Mouse (Mus musculus) layer of hippocampus, postnatal 14 days (tissue): ENCODE measurements at regions not wholly inside any gene's neighbourhood (a gene's known extent, or its start where the extent isn't known, plus 50 kb on each side); places are given as distances from the start of the nearest gene placed in this dataset.
"Not testable (repeated sequence)": the region's sequence is repeated elsewhere in the genome, so short reads cannot be mapped to it uniquely, and the experiment has no call there.

Experiments
- DNase-seq, 2 experiments: peaks; one replicate each; pipeline ENCODE4 v3.0.0; 2021 to 2022; ENCODE audit warnings: low spot score in 2 of 2, mixed read lengths in 1 of 2

DNA sequence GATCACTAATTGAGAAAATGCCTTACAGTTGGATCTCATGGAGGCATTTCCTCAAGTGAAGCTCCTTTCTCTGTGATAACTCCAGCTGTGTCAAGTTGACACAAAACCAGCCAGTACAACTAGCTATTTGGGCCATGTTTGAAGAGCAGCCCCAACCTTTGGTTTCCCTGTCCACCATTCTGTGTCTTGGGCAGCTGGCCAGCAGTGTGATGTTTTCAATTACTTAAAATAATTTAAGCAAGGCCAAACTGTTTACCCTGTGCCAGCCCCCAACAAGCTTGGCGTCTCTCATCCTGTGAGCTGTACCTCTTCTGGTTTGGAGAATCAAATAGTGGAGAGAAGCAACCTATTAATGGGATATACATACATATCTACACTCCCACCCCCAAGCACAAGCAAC lies 122.4 kb upstream of the Slc1a3 start:
- DNase-seq: no peak

DNA sequence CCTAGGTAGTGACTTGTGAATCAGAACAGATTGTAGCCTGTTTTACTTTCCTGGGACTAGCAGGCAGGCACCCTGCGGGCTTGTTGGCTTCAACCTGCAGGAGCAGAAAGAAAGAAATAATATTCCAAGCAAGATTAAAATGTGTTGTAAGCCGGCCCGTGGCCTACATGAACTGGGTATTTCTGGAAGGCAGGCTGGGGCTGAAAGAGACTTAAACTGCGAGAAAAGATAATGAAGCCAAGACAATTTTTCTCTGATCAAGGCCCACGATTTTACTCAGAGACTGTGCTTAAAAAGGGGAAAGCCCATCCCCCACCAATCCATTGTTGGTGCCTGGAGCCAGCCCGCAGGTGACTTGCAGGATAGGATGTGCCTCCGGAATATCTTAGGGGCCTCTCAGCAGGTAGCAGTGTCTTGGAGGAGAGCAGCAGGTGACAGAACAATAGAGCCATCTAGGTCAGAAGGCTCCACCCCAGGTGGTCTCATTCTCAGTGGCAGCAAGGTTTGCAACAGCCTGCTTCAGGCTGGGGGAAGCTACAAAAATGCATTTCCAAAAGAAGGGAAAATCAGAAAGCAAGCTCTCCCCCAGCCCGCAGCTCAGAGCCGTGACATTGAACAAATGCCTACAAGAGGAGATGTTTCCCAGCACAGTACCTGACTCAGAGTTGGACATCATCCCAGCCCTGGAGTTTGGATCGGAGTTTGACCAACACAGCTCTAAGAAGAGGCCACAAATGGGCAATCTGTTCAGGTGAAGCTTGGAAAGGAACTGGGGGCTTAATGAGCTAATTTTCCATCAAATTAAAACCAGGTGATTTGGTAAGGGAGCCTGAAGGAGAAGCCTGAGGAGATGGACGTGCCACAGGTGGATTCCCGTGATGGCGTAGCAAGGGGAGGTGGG lies 121.4 kb upstream of the Slc1a3 start:
- DNase-seq: no peak

DNA sequence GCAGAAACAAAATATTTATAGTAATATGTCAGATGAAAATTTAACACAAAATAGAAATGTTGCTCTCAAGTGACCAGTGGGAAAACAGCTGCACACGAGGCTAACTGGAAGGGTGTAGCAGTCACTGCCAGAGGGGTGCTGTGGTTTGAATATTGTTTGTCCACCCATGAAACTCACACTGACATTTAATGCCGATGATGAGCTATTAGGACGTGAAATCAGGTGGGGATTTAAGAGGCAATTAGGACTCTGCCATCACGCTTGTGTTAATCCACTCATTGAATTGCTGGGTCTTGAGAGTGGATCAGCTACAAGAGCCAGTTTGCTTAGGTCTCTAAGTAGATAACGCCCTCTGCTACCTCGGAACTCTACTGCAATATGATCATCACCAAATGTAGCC lies 114.3 kb upstream of the Slc1a3 start:
- no peak for DNase-seq

DNA sequence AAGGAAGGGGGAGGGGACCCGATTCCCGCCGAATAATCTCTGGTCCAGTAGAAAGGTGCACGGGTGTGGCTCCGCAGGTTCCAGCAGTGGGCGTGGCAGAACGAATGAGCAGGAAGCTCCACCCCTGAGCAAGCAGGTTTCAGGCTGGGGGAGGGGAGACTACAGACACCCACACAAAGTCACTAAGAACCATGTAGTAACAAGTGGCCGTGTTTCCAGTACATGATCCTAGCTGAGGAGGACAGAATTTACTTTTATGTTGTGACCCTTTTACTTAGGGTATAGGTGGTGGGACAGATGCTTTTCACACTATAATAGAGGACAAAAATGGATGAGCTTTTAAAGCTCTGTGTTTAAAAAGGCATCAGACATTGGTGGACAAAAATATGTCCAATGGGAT lies 112.2 kb upstream of the Slc1a3 start:
- DNase-seq: not testable (repeated sequence)

DNA sequence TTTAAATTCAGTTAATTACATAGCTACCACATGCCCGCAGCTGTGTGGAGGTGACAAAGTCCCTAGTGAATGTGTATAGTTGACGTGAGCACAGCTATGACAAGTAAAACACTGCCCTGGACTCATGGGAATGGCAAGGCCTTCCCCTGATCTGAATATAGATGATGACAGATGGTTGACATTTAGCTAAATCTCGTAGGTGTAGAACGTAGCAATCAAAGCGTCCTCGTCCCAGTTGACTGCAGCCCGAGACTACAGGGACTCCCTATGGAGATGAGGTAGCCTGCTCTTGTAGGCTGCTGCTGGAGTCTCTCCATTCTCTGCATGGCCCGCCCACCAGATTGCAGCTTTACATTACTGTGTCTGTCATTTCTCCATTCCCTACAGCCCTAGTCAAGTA lies 107.0 kb upstream of the Slc1a3 start:
- DNase-seq: no peak

DNA sequence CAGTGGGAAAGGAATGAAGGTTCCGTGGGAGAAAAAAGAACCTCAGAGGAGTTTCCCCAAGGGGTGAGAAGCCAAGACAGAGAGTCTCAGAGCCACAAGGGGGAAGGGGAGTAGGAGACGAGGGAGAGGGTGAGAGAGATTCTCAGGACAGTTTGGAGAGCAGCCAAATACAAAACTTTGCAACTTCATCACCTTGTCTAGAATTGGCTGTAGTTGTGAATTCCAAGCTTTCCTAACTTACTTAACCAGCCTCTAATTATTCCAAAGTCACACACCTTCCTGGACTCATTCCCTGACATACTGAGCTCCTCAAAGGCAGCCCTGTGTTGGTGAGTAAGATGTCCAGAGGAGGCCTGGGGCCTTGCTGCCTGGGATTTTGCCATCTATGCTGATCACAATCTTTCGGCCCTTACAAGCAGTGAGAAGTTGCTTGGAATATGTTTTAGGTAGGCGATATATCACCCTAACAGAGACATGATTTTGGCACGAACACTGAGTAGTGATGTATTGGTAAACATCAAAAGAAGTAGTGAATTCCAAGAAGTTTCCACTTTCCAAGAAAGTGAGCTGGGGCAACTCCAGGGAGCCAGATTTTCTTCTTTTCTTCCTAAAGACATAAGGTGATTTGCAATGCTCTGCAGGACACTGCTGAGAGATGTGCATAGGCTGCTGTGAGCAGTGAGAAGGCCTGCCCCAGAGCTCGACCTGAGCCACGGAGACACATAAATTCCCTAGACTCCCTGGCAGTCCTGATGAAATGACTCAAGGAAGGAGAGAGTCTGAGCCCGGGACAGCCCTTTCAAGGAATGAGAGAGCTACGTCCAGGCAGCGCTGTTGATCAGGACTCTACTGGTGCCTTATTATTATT lies 106.2 kb upstream of the Slc1a3 start:
- no peak for DNase-seq

DNA sequence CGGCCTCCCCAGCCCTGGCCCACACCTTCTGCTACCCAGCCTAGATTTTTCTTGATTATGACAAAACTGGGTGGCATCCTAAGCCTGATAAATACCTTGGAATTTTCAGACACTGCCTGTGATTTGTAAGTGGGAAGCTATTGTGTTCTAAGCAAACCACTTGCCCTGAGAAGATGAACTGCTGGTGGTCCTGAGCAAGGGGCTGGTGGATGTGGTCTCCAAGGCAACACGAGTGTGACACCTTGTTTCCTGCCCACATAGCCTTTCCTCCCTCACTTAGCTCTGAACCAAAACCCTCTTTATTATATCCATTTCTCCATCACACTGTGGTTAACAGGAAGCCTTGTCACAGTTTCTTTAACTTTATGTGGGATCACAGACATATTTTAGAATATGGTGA lies 105.4 kb upstream of the Slc1a3 start:
- DNase-seq: no peak

DNA sequence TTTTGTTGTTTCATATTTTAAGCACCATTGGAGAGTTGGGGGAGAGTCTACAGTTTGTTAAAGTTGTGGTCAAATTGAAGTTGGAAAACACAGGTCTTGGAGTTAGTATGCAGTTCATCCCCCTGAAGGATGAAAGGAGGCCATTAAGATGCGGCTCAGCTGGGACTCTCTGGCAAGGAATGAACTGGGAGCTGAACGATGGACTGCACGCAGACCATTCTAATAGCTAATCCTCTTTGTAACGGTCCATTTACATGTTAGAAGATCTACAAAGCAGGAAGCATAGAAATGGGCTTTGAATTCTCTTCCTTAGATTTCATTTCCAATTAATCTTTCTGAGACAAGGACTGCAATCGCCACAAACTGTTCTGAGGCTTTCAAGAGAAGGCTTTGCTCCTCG lies 104.7 kb upstream of the Slc1a3 start:
- peak in 1 of 2 experiments; percentile 67 for DNase-seq

DNA sequence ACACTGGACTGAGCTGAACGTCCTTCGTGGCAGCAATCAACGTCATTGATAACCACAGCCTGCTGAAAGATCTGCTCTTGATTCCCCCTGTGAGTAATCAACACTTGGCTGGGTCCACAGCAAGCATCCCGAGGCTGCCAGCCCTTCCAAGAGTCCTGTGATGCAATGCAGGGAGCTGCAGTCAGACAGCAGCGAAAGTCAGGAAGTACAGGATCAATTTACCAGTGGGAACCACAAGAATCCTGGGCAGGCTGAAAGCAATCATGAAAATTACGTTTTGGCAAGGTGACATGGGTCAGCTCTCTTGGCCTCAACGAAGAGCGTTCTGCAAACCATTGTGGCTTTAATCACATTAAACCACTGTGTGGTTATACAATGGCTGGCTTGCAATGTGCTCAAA lies 95.8 kb upstream of the Slc1a3 start:
- DNase-seq: no peak

DNA sequence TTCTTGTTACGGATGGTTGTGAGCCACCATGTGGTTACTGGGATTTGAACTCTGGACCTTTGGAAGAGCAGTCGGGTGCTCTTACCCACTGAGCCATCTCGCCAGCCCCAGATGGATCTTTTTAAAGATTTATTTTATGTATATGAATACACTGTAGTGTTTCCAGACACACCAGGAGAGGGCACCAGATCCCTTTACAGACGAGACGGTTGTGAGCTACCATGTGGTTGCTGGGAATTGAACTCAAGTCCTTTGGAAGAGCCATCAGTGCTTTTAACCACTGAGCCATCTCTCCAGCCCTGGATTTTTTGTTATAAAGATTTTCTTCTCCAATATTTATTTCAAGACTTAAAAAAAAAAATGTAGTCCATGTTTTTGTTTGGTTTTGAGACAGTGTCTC lies 95.0 kb upstream of the Slc1a3 start:
- DNase-seq: not testable (repeated sequence)

DNA sequence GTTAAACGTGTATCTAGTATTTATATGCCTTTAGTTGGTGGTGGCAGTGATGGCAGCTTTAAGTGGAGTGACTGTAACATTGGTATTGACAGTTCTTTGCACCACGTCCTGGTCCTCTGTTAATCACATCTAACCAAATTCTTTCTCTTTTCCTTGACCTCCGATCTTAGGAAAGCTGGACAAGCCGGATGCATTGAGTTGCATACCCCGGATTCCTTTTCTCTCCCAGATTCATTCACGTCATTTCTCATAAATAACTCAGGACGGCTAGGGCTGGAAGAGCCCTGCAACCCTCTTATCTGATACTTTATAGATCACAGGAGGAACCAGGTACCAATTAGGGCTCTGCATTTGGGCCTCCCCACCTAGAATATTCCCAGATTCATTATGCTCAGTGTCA lies 91.5 kb upstream of the Slc1a3 start:
- no peak for DNase-seq

DNA sequence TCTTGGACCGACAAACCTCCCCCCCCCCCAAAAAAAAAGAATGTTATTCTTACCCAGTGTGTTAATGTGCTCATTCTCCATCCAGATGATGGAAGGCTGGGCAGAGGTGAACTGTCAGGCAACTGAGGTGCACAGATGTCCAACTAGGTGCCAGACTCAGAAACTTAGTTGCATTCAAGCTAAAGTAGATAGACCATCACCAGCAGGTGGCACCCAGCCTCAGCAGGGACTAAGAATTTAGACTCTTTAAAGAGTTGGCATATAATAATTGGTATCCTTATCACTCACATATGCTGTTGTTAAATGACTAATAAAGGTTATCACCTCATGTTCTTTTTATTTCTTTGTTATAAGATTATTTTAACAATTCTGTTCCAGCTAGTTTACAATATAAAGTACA lies 86.5 kb upstream of the Slc1a3 start:
- DNase-seq: no peak

DNA sequence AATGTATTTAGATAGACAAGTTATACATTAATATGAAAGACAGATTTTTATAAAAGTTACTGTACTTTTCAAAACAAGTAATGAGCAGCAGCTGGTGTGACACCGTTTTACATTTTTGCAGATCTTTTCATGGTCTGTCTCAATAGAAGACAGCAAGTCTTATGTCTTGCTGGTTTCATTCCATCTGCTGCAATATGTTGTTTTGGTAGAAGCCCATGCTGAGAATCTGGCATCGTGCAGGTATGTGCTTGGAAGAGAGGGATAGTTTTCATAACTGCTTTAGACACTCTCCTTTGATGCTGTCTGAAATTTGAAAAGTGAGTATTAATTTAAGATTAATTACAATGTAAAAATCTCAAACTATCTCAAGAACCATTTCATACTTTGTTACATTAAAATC lies 81.5 kb upstream of the Slc1a3 start:
- no peak for DNase-seq

DNA sequence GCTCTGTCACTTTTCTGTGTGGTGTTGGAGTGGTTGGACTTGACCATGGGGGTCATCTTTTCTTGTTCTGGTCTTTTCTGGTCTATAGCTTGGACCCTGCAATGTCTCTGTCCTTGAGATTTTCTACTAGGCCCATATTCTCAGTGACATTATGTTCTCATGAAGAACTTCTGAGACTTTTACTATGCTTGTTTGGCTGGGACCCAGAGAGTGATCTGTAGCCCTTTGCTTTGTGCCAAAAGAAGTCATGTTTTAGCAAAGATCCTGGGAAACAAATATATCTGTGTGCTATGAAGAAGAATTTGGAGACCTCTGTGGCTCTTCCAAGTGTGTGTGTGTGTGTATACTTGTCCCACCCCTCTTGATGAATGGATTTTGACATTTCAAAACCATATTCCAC lies 79.4 kb upstream of the Slc1a3 start:
- DNase-seq: no peak

DNA sequence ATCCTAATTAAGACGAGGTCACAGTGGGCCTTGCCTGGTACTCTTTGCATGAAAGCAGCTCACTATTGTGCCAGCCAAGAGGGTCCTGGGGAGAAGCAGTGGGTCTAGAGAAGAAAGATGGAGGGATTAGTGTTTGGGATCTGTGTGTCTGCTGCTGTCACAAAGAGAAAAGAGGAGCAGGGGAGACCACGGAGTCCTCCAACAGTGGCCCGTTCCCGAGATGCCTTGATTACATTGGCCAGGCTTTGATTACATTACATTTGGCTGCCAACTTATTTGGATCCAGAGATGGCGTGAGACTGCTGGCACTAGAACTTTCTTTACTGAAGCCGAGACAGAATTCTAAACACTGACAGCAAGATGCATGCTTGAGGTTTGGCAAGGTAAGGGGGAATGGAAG lies 78.4 kb upstream of the Slc1a3 start:
- DNase-seq: no peak

DNA sequence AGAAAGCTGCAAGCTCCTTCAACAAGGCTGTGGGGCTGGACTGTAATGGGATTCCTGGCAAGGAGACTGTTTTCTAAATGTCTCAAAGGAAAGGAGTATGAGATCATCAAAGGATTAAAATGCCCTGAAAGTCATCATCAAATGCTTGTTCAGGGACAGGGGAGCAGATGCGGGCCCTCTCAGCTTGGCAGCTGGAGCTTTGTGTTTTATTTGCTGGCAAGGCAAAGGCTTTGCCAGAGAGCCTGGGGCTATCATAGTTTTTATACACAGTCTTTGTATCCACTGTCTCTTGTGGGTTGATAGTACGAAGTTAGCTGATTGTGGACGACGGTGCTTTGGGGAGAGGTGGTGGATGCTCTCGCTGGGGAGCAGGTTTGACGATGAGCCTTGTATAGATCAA lies 75.0 kb upstream of the Slc1a3 start:
- no peak for DNase-seq

DNA sequence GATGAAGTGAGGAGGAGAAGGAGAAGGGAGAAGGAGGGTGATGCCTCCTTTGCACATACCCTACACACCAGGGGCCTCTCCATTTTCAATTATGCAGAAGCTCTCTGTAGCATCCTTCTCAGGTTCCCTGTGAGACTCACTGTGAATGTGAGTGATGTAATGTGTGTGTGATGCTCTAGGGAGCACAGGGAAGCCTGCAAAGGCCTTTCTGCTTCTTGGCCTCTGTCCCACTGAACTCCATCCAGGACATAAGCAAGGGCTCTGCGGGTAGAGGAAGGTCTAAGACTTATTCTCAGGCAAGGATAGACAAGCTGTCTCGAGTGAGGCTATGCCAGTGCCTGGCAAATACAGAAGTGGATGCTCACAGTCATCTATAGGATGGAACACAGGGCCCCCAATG lies 73.0 kb upstream of the Slc1a3 start:
- DNase-seq: no peak

DNA sequence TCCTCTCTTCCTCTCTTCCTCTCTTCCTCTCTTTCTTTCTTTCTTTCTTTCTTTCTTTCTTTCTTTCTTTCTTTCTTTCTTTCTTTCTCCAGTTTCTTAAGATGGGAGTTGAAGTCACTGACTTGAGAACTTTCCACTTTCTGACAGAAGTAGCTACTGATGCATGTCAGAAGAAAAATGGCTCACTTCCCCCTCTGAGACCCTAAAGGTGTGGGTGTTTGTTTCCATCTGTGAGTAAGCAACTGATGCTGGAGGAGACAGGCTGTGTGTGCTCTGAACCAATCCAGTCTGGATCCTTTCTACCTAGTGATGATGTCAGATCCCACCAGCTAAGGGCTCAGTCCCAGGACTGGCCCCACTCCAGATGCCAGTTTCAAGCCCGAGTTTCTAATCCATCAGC lies 72.5 kb upstream of the Slc1a3 start:
- DNase-seq: no peak

DNA sequence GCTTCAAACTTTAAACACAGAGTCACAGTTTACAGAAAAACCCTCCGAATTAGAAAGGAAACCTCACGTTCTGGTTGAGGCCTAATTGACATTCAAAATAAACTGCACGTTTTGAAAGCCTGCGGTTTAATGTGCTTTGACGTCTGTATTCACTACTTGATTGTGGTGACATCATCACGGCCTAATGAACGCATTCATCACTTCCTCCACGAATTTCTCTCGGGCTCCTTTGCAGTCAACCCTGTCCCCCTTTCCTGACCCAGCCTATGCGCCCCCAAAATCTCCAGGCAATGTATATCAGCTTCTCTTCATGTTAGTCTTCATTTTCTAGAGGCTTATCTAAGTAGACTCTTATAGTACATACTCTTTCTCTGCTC lies 71.6 kb upstream of the Slc1a3 start:
- no peak for DNase-seq

DNA sequence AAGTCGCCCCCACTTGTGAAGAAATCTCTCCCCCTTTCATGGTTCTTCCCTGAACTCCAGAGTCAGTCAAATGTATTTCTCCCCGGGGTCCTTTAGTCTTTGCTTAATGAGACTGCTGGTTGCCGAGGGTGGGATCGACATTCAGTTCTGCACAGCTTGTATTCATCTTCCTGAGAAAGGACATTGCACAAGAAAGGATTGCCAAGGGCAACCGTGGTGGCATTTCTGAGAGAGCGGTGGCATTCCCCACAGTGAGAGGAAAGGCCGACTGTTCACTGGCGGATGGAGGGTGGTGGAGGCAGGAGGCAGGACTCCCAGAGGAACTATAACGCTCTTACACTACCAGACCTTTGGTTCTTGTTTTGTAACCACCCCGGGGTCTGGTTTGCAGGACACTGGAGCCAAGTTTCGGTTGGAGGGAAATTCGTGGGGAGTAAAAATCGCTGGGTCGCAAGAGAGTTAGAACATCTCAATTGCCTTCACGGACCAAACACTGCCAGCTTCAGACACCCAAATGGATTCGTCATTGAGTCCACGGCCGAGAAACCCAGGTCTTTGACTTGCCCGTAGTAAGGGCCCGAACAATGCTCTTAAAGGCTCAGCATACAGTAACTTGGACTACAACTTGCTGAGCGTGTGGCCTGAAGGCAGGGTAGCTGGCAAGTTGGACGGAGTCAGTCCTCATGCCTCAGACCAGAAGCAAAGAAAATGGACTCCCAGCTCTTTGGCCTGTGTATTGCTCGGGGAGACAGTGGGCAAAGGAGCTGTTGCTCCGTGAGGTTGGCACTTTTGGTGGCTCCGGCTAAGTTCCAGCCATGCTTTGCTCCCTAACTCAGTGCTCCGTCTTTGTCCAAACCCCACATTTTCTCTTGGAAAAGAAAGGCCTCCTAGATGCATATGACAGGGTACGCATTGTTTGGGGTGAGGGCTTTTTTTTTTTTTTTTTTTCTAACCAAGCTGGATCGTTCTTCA lies 70.9 kb upstream of the Slc1a3 start:
- DNase-seq: peak; percentile 38 to 80

DNA sequence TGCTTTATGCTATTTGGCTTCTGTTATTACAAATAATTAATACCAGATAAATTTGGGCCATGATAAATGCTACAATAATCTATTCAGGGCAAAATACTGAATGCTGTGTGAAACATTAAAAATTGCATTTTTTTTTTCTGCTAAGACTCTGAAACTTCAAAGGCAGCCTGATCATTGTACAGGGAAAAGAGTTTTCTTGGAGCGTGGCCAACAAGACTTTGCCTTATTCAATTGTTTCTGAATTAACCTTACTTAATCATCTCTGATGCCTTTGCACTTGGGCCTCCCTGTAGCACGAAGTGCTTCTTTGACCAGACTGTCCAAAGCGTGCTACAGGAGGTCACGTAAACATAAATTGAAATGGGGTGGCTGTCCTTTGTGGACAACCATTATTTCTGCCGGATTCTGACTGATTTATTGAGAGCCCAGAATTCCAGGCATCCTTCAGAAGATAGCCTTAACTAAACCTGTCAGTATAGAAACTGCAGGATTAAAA lies 69.9 kb upstream of the Slc1a3 start:
- DNase-seq: no peak
